Mouse (Mus musculus): Measurements from ENCODE around the gene Cyp11a1. TPM values are rescaled to one million over a fixed set of nuclear protein-coding genes. Genes with fewer than 3 reads are reported as not detected.

The Cyp11a1 gene
- polyA plus RNA-seq, 1 experiment from 2014 or later = 0.13 TPM

DNA sequence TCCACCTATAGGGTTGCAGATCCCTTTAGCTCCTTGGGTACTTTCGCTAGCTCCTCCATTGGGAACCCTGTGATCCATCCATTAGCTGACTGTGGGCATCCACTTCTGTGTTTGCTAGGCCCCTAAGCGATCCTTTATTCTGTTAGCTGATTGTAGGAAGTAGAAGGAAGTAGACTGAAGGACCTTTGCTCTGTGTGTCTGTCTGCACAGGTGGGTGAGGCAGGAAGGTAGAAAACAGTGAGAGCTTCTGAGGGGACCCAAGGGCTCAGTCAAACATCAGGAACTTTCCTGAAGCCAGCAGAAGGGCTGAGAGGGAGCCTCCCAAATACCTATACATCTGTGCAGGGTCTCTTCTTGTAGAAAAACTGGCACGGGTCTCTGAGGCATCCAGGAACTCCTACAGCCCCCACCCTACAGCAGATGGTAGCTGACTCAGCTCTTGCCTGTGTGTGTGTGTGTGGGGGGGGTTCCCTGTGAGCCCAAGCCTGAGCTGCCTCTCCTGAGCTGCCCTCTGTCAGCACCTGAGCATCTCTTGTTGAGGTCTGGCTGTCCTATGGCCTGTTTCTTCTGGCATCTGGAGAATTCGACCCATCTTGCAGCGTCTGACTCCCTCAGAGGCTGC lies 30.9 kb upstream of the Cyp11a1 start:
- no peak overlapping the region for H3K9ac ChIP-seq
- H3K27me3 ChIP-seq = 0 out of 2 replicates have a peak, but pooled peaks cover 3% of the 10 kb centered on the region
- 79% methylated on average over 5 of the region's 5 CpGs for WGBS
- H3K27ac ChIP-seq = no peak overlapping the region
- no peaks in the 10 kb centered on the region; the same call in 1 of the 2 replicates for H3K9me3 ChIP-seq
- H3K4me1 ChIP-seq = peaks cover 20% of the 10 kb centered on the region
- no peak overlapping the region for H3K4me2 ChIP-seq (replicated peaks)
- no peak for ATAC-seq (ENCODE audit: insufficient number of reproducible peaks, insufficient read depth, low FRiP score, low TSS enrichment)
- H3K4me3 ChIP-seq = no peak overlapping the region
- H3K36me3 ChIP-seq = no peaks in the 10 kb centered on the region

DNA sequence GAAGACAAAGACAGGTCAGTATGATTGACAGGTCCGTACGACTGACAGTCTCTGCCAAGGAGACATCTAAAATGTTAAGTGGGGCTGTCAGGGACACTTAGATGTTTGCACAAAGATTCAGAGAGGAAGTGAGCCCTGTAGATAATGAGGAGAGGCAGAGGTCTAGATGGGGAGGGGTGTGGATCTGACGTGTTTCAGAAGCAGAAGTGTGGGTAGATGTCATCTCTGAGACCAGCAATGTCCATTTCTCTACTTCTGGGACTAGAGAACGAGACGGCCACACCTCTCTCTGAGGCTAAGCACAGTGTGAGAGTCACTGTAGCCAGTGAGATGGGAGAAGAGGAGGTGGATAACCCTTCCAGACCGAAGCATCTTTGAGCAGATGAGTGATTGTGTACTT lies 28.2 kb upstream of the Cyp11a1 start:
- no peak for ATAC-seq (ENCODE audit: insufficient number of reproducible peaks, insufficient read depth, low FRiP score, low TSS enrichment)
- Histone ChIP-seq H3K9me3 (no peaks in the 10 kb centered on the region; the same call in 1 of the 2 replicates), H3K4me2 (replicated peaks) (no peak overlapping the region), H3K9ac (no peak overlapping the region), H3K27me3 (no peaks in the 10 kb centered on the region), H3K36me3 (no peaks in the 10 kb centered on the region), H3K4me3 (no peak overlapping the region), H3K4me1 (peaks cover 5% of the 10 kb centered on the region), H3K27ac (no peak overlapping the region)
- WGBS = 77% methylated on average over 6 of the region's 6 CpGs

DNA sequence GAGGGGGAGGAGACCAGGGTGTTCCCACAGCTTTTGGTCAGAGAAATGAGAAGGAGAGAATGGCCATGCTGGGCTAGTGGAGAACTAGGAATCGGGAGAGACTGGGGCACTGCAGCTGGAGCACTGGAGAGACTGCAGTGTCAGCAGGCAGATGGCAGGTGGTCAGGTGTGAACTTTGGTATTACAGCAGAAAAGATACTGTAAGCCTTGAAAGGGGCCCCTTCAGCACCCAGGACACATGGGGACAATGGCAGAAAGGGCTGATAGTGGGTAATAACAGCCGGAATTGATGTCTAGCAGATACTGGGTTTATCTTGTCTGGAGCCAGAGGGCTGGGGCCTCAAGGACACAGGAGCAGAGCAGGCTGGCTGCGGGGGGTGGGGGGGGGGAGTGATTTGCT lies 27.4 kb upstream of the Cyp11a1 start:
- H3K4me1 ChIP-seq = no peaks in the 10 kb centered on the region
- no peaks in the 10 kb centered on the region for H3K27me3 ChIP-seq
- 75% methylated on average over 3 of the region's 3 CpGs for WGBS
- no peaks in the 10 kb centered on the region; the same call in 1 of the 2 replicates for H3K9me3 ChIP-seq
- H3K27ac ChIP-seq = no peak overlapping the region
- no peak overlapping the region for H3K9ac ChIP-seq
- H3K4me2 ChIP-seq (replicated peaks) = no peak overlapping the region
- no peak for ATAC-seq (ENCODE audit: insufficient number of reproducible peaks, insufficient read depth, low FRiP score, low TSS enrichment)
- no peaks in the 10 kb centered on the region for H3K36me3 ChIP-seq
- no peak overlapping the region for H3K4me3 ChIP-seq

DNA sequence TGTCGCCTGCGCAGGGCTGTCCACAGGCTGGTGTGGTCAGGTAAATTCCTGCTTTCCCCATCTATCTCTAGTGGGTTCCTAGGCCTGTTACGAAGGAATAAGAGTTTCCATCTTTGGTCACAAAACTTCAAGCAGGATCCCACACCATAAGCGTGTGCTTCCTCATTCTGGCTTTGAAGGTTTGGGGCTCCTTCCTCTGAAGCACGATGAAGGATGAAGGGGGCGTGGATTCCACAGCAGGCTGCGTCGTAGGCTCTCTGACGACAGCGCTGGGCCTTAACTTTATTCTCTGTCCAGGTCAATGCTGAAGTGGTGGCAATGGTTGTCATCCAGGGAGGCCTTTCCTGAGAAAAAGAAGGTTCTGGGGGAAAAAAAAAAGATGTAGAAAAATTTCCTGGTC lies 25.6 kb upstream of the Cyp11a1 start:
- Histone ChIP-seq H3K9ac (no peak overlapping the region), H3K27me3 (no peaks in the 10 kb centered on the region), H3K4me3 (no peak overlapping the region), H3K9me3 (no peaks in the 10 kb centered on the region; the same call in 1 of the 2 replicates), H3K27ac (no peak overlapping the region), H3K36me3 (no peaks in the 10 kb centered on the region), H3K4me1 (no peaks in the 10 kb centered on the region), H3K4me2 (replicated peaks) (no peak overlapping the region)
- no peak for ATAC-seq (ENCODE audit: insufficient number of reproducible peaks, insufficient read depth, low FRiP score, low TSS enrichment)
- 87% methylated on average over 10 of the region's 10 CpGs for WGBS

DNA sequence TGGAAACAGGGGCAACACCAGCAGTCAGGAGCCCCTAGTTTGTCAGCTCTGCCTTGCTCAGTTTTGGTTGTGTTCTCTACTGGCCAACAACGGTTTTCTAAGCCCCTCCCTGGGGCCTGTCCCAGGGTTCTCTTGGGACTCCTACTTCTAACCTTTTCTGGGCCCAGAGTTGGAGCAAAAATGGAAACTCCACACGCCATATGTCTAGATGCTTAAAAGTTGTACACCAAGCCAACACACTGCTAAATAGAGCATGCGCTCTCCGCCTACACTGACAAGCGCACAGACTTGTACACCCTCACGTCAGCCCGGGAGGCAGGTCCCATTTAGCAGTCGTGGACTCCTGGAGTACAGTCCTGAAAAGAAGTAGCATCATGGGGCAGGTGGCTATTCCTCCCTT lies 20.9 kb upstream of the Cyp11a1 start:
- Histone ChIP-seq H3K4me3 (no peak overlapping the region), H3K4me1 (no peaks in the 10 kb centered on the region), H3K27me3 (no peaks in the 10 kb centered on the region), H3K36me3 (no peaks in the 10 kb centered on the region), H3K9ac (no peak overlapping the region), H3K9me3 (no peaks in the 10 kb centered on the region), H3K27ac (no peak overlapping the region), H3K4me2 (replicated peaks) (no peak overlapping the region)
- WGBS = 88% methylated on average over 8 of the region's 8 CpGs
- ATAC-seq (ENCODE audit: insufficient number of reproducible peaks, insufficient read depth, low FRiP score, low TSS enrichment) = no peak

DNA sequence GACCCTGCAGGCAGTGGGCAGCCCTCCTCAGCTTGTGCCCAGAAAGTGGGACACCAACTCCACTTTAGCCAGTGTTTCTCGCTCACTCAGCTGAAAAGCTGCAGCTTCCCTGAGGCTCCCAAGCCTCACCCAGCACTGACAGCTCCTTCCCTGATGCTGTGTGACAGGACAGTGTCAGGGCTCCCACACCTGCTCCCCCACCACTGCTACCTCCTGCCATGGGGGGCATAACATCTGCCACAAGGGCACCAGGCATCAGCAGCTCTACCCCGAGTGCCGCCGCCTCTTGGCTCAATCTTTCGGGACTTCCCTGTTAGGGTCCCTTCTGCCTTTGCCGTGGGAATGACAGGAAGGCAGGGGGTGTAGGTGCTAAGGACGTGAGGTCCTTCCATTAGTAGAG lies 19.9 kb upstream of the Cyp11a1 start:
- no peaks in the 10 kb centered on the region for H3K4me1 ChIP-seq
- 79% methylated on average over 7 of the region's 7 CpGs for WGBS
- H3K27ac ChIP-seq = no peak overlapping the region
- no peak overlapping the region for H3K9ac ChIP-seq
- no peaks in the 10 kb centered on the region for H3K27me3 ChIP-seq
- H3K4me3 ChIP-seq = no peak overlapping the region
- no peaks in the 10 kb centered on the region for H3K9me3 ChIP-seq
- H3K36me3 ChIP-seq = no peaks in the 10 kb centered on the region
- ATAC-seq (ENCODE audit: insufficient number of reproducible peaks, insufficient read depth, low FRiP score, low TSS enrichment) = no peak
- no peak overlapping the region for H3K4me2 ChIP-seq (replicated peaks)

DNA sequence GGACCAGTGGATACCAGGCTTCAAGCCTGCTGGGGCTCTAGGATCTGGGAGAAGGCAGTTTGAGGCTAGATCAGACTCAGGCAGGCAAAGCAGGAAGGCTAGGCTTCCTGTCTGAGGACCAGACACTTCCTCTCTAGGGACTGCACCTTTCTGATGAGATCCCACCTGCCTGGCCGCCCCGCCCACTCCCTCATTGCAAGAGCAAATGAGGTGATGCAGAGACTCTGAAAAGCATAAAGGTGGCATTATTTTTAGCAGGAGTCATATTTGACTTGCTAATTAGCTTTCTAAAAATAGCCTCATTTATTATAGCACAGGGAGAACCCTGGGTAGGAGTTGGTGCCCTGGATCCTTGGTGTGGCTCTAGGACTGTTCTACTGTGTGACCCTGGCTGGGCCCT lies 18.1 kb upstream of the Cyp11a1 start:
- Histone ChIP-seq H3K4me2 (replicated peaks) (no peak overlapping the region), H3K9ac (no peak overlapping the region), H3K4me3 (no peak overlapping the region), H3K9me3 (no peaks in the 10 kb centered on the region), H3K36me3 (no peaks in the 10 kb centered on the region), H3K4me1 (peaks cover 5% of the 10 kb centered on the region; the same call in 1 of the 2 replicates), H3K27me3 (no peaks in the 10 kb centered on the region), H3K27ac (no peak overlapping the region)
- ATAC-seq (ENCODE audit: insufficient number of reproducible peaks, insufficient read depth, low FRiP score, low TSS enrichment) = no peak
- 88% methylated on average over 2 of the region's 2 CpGs for WGBS

DNA sequence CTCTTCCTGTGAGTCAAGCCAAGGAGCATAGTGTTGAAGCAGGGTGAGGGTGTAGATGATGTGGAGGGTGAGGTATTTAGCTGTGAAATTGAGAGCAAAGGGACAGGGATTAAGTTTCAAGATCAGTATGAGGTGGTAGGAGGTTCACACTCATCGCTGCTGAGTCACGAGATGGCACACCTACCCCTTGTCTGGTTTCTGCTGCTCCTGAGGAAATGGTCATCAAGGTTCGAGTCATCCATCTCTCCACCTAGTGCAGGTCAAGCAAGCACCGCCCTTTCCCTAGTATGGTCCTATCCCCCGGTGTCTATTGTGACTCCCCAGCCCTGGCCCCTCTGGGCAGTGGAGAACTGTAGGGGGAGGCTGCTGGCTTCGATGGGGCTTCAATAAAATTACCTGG lies 16.9 kb upstream of the Cyp11a1 start:
- Histone ChIP-seq H3K27me3 (no peaks in the 10 kb centered on the region), H3K27ac (no peak overlapping the region), H3K9me3 (no peaks in the 10 kb centered on the region), H3K9ac (no peak overlapping the region), H3K4me1 (peaks cover 9% of the 10 kb centered on the region; the same call in 1 of the 2 replicates), H3K4me3 (no peak overlapping the region), H3K36me3 (no peaks in the 10 kb centered on the region), H3K4me2 (replicated peaks) (no peak overlapping the region)
- ATAC-seq (ENCODE audit: insufficient number of reproducible peaks, insufficient read depth, low FRiP score, low TSS enrichment) = no peak
- 79% methylated on average over 6 of the region's 6 CpGs for WGBS

DNA sequence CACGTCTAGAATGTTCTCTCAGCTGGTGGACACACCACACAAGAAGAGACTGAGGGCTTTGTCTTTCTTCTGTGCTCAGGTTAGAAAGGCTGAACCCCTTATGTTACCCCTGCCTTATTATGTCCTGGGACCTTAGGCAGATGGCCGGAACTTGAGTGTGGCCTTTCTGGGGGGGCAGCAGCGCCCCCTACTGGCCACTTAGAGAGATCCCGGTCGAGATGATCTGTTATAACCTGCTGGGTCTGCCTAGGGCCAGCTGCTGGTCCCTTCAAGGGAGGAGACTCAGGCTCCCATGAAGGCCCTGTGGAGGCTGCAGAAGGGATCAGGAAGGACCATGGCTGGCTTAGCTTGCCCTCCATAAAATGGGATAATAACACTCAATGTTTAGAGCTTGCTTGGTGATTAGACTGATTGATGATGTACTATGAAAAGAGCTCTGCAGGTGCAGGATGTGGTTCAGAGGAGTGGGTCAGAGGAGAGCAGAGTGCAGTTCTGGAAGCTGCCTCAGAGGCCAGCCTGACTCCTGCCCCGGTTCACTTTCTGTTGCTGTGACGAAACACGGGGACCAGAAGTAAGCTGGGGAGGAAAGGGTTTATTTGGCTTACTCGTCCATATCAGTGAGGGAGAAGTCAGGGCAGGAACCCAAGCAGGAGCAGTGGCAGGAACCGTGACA lies 15.6 kb upstream of the Cyp11a1 start:
- Histone ChIP-seq H3K27me3 (no peaks in the 10 kb centered on the region), H3K36me3 (no peaks in the 10 kb centered on the region), H3K9ac (no peak overlapping the region), H3K4me2 (replicated peaks) (no peak overlapping the region), H3K4me3 (no peak overlapping the region), H3K4me1 (peaks cover 9% of the 10 kb centered on the region; the same call in 1 of the 2 replicates), H3K9me3 (no peaks in the 10 kb centered on the region), H3K27ac (no peak overlapping the region)
- 37% methylated on average over 10 of the region's 10 CpGs for WGBS
- ATAC-seq (ENCODE audit: insufficient number of reproducible peaks, insufficient read depth, low FRiP score, low TSS enrichment) = no peak

DNA sequence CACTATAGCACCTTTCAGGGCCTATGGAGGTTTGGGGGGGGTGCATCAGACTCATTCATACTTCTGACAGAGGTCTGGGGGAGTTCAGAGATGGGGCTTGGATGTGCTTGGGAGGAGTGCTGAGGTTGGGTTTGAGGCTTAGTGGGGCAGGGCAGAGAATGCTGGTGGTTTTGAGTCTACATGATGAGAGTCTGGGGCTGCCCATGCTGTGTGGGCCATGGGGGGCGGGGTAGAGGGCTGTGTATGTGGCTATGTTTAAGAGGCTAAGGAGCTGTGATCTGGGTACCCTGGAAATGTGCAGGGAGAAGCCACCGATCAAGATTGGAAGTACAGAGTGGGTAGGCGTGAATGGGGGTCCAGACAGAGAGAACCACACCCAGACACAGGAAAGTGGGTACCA lies 14.2 kb upstream of the Cyp11a1 start:
- Histone ChIP-seq H3K27ac (no peak overlapping the region), H3K9ac (no peak overlapping the region), H3K9me3 (no peaks in the 10 kb centered on the region), H3K4me3 (no peak overlapping the region), H3K4me1 (peaks cover 9% of the 10 kb centered on the region; the same call in 1 of the 2 replicates), H3K36me3 (no peaks in the 10 kb centered on the region), H3K4me2 (replicated peaks) (no peak overlapping the region), H3K27me3 (peaks cover 8% of the 10 kb centered on the region)
- 78% methylated on average over 3 of the region's 3 CpGs for WGBS
- ATAC-seq (ENCODE audit: insufficient number of reproducible peaks, insufficient read depth, low FRiP score, low TSS enrichment) = no peak

DNA sequence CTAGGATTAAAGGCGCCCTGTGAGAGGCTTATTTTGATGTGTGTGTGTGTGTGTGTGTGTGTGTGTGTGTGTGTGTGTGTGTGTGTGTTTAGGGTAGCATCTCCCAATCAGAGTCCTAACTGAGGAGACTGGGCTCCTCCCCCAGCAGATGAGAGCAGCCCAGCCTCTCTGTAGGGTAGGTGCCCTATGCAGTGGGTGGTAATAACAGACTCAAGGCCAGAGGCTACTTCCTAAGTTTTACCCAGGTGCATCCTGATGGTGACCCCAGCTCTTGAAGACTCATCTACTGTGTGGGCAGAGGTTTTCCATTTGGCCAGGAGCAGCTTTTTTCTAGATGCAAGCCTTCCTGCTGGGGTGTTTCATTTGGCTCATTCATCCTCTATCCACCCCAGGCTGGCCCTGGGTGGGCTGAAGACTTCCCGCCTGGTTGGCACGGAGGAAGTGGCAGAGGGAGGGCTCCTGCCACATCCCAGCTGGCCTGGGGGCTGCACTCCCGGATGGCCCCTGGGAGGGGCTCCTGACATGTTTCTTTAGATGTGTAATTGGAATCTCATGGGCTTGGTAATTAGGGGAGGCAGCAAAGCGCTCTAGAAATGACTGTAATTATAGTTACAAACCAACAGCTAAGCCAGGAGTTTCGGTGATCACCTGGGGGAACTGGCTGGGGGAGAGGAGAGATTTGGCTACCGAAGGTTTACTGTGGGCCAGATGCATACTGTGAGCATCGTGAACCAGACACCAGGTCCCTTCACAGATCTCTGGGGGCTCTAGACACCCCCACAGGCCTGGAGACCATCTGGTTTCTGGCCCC lies 13.2 kb upstream of the Cyp11a1 start:
- Histone ChIP-seq H3K4me1 (peaks cover 14% of the 10 kb centered on the region; the same call in 1 of the 2 replicates), H3K4me2 (replicated peaks) (no peak overlapping the region), H3K9me3 (no peaks in the 10 kb centered on the region), H3K9ac (no peak overlapping the region), H3K4me3 (no peak overlapping the region), H3K36me3 (no peaks in the 10 kb centered on the region), H3K27me3 (peaks cover 17% of the 10 kb centered on the region), H3K27ac (no peak overlapping the region)
- 30% methylated on average over 8 of the region's 8 CpGs for WGBS
- ATAC-seq (ENCODE audit: insufficient number of reproducible peaks, insufficient read depth, low FRiP score, low TSS enrichment) = no peak

DNA sequence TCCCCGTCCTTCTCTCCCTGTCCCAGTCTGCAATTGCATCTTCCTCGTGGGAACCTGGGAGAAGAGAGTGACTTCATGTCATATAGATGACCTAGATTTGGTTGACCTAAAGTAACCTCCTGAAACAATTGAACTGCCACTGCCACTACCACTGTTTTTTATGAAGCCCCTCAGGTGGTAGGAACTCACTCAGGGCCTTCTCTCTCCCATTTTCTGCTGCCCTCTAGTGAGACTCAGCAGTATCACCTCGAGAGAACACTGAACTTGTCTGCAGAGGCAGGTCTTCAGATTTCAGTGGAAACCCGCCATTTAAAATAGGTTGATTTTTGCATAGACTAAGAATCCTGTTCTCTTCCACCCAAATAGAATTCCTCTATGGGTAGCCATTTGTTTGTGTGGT lies 10.9 kb upstream of the Cyp11a1 start:
- no peak overlapping the region for H3K4me3 ChIP-seq
- no peak overlapping the region for H3K27ac ChIP-seq
- ATAC-seq (ENCODE audit: insufficient number of reproducible peaks, insufficient read depth, low FRiP score, low TSS enrichment) = no peak
- no peaks in the 10 kb centered on the region for H3K9me3 ChIP-seq
- H3K4me2 ChIP-seq (replicated peaks) = no peak overlapping the region
- 28% methylated on average over 4 of the region's 4 CpGs for WGBS
- H3K36me3 ChIP-seq = no peaks in the 10 kb centered on the region
- H3K9ac ChIP-seq = no peak overlapping the region
- peaks cover 33% of the 10 kb centered on the region for H3K27me3 ChIP-seq
- peaks cover 15% of the 10 kb centered on the region; the same call in 1 of the 2 replicates for H3K4me1 ChIP-seq

Data from embryonic facial prominence, embryonic 12.5 days (tissue).